Mouse (Mus musculus) kidney, adult 2 months (tissue): ENCODE results near the gene Lman1l.

Experiments used
- CTCF ChIP-seq: fragments of 200-500 bp; conservative IDR thresholded peaks from 2 replicates; pipeline ENCODE4 v1.5.1; 2011; ENCODE audit warnings: low read depth, mild to moderate bottlenecking, control low read depth, low read length, moderate library complexity, mixed read lengths; ENCODE audit not compliant: insufficient read depth, insufficient read length
- POLR2A ChIP-seq: fragments of 200-500 bp; IDR thresholded peaks from one replicate; pipeline ENCODE4 v1.6.1; 2011; ENCODE audit warnings: low read depth, low read length, control low read depth

DNA sequence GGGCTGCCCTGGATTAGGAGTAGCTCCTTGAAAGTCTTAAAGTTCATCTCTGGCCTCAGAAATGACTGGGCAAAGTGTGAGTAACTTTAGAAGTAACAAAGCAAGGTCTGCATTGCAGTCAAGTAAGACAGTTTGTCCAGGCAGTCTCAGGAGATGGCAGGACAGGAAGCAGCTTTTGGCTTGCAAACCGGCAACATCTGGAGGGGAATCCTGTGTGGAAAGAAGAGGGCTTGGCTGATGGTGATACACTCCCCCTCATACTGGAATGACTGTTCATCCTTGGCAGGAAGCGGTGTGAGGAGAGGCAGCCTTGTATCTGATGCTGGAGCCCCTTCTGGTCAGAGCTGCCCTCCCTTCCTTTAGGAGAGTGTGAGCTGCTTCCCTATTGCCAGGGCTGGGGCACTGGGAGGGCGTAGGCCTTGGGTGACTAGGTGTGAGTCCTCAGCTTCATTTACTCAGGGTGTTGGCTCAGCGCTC lies 57.6 kb downstream of the Lman1l start:
- TF ChIP-seq CTCF: no peak
- TF ChIP-seq POLR2A: no peak
